Comparison of ENCODE assay signal across 10 mouse cellular contexts in the genomic region with DNA sequence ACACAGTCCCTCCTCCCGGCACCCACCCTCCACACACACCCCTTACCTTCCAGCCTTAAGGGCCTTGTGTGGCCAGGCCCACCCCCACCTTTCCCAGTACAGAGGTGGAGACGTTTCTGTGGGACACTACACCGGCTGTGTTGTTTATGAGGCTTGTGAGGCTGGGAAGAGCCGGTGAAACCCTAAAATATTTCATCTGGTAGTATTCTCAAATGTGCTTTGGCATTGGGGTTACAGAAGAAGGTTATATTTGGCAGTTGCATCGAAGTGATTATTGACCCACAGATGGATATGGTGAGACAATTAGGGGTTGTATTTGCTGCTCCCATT. TPM values are rescaled to one million over a fixed set of nuclear protein-coding genes. Genes with fewer than 3 reads are reported as not detected.
DNase-seq lines count a peak whose midpoint lies in the region; ATAC-seq and TF ChIP-seq lines count a peak whose summit lies in the region.
"Had no signal": no experiment of that assay in that cellular context is flagged by ENCODE, and none has a peak within 500 bp of the region (broad histone marks: within the 10 kb centered on the region; RNA-seq: fewer than 3 reads in every experiment).

No protein-coding gene starts in this region.

- intact Hi-C loops in left cerebral cortex, postnatal 14 days (cut with DNase I): loop anchor here (2.0 kb wide), 1 partner anchor 30 kb away; no protein-coding TSS in a partner anchor

- ATAC-seq in embryonic facial prominence, embryonic 14.5 days (ENCODE audit: low read depth): no peak
- ATAC-seq in intestine, embryonic 15.5 days: no peak

- H3K4me2 ChIP-seq in embryonic facial prominence, embryonic 14.5 days (ENCODE audit: low read depth, low read length): peak overlapping the region; percentile 86
- peak overlapping the region; percentile 80 for H3K4me2 ChIP-seq in intestine, embryonic 15.5 days (replicated peaks)
- peak overlapping the region; percentile 87 for H3K4me2 ChIP-seq in myocyte (ENCODE audit: low read depth)

- H3K9me3 ChIP-seq in embryonic facial prominence, embryonic 14.5 days (ENCODE audit: control insufficient read depth, low read length): no peaks in the 10 kb centered on the region
- H3K9me3 ChIP-seq in intestine, embryonic 15.5 days: no peaks in the 10 kb centered on the region

- H3K36me3 ChIP-seq in liver, adult 2 months (ENCODE audit: control insufficient read depth, insufficient read depth, low read length): no peaks in the 10 kb centered on the region
- no peaks in the 10 kb centered on the region for H3K36me3 ChIP-seq in embryonic facial prominence, embryonic 14.5 days (ENCODE audit: control insufficient read depth, insufficient read depth, low read length)
- H3K36me3 ChIP-seq in intestine, embryonic 15.5 days: no peaks in the 10 kb centered on the region
- no peaks in the 10 kb centered on the region for H3K36me3 ChIP-seq in myocyte (ENCODE audit: control insufficient read depth, insufficient read depth)

- no peak for TF ChIP-seq CTCF in liver, adult 2 months (IDR thresholded peaks at IDR 0.05; ENCODE audit: low read depth, low read length)

- DNase-seq in liver, adult 2 months (ENCODE audit: extremely low read depth, low read depth, low spot score): no peak
- DNase-seq in liver: no peak
- DNase-seq in embryonic facial prominence, embryonic 14.5 days (ENCODE audit: low spot score): no peak
- no peak for DNase-seq in gastrocnemius, postnatal 10 days
- DNase-seq in testis, postnatal 14 days (ENCODE audit: low spot score): no peak
- DNase-seq in left cerebral cortex, postnatal 14 days (ENCODE audit: low spot score in 2 of 2): no peak
- DNase-seq: gastrocnemius, postnatal 25 days had no signal

- 14% methylated on average over 5 of the region's 5 CpGs for WGBS in liver, adult 2 months
- WGBS in embryonic facial prominence, embryonic 14.5 days: 8% methylated on average over 5 of the region's 5 CpGs
- 6% methylated on average over 5 of the region's 5 CpGs for WGBS in intestine, embryonic 15.5 days

- no peaks in the 10 kb centered on the region for H3K27me3 ChIP-seq in liver, adult 2 months (ENCODE audit: control insufficient read depth, insufficient read depth, low read length)
- H3K27me3 ChIP-seq in embryonic facial prominence, embryonic 14.5 days (replicated peaks; ENCODE audit: control insufficient read depth, insufficient read depth, low read length): no peaks in the 10 kb centered on the region
- no peaks in the 10 kb centered on the region for H3K27me3 ChIP-seq in intestine, embryonic 15.5 days (replicated peaks)
- peaks cover 8% of the 10 kb centered on the region for H3K27me3 ChIP-seq in myocyte (ENCODE audit: control insufficient read depth, insufficient read depth, insufficient read length)

- H3K9ac ChIP-seq in liver, adult 2 months (ENCODE audit: low read depth, low read length): peak overlapping the region; percentile 44; the same call in 1 of the 2 replicates
- H3K9ac ChIP-seq in embryonic facial prominence, embryonic 14.5 days (ENCODE audit: low read depth, low read length): peak overlapping the region; percentile 95
- H3K9ac ChIP-seq in intestine, embryonic 15.5 days: peak overlapping the region; percentile 93

- H3K4me1 ChIP-seq in liver, adult 2 months (ENCODE audit: control insufficient read depth, insufficient read depth, low read length): peaks cover 16% of the 10 kb centered on the region
- H3K4me1 ChIP-seq in embryonic facial prominence, embryonic 14.5 days (ENCODE audit: control insufficient read depth, insufficient read depth, low read length): peaks cover 30% of the 10 kb centered on the region
- peaks cover 28% of the 10 kb centered on the region for H3K4me1 ChIP-seq in intestine, embryonic 15.5 days (replicated peaks)

- no peak overlapping the region for H3K27ac ChIP-seq in liver, adult 2 months (replicated peaks; ENCODE audit: insufficient read depth, low read depth, low read length)
- H3K27ac ChIP-seq in embryonic facial prominence, embryonic 14.5 days (replicated peaks; ENCODE audit: low read depth, low read length): no peak overlapping the region; the same call in none of the 2 replicates
- H3K27ac ChIP-seq in intestine, embryonic 15.5 days: peak overlapping the region; percentile 78; the same call in 1 of the 2 replicates

- peaks cover 18% of the 10 kb centered on the region; the same call in 1 of the 2 replicates for H3K79me2 ChIP-seq in liver, adult 2 months (ENCODE audit: control insufficient read depth, insufficient read depth, low read length)
- no peaks in the 10 kb centered on the region for H3K79me2 ChIP-seq in myocyte (ENCODE audit: control insufficient read depth, insufficient read depth)

- no peak for TF ChIP-seq POLR2A in liver, adult 2 months (IDR thresholded peaks at IDR 0.05; ENCODE audit: extremely low read depth, insufficient read depth, low read length)
- TF ChIP-seq POLR2A in myocyte (IDR thresholded peaks at IDR 0.05; ENCODE audit: insufficient read length, low read depth): no peak

- H3K4me3 ChIP-seq in liver, adult 2 months (ENCODE audit: insufficient read depth, low read depth, low read length): no peak overlapping the region
- H3K4me3 ChIP-seq in embryonic facial prominence, embryonic 14.5 days (ENCODE audit: low read depth, low read length): peak overlapping the region; percentile 88
- peak overlapping the region; percentile 90 for H3K4me3 ChIP-seq in intestine, embryonic 15.5 days (replicated peaks)
- H3K4me3 ChIP-seq in myocyte: peak overlapping the region; percentile 28

- H3ac ChIP-seq in myocyte (ENCODE audit: control insufficient read depth, insufficient read length): peak overlapping the region; percentile 82

TF ChIP-seq in myocyte, 11 proteins besides CTCF, POLR2A, EP300 and RAD21:
- TF ChIP-seq E2F4 (IDR thresholded peaks at IDR 0.05; ENCODE audit: insufficient read depth) (no peak), SRF (IDR thresholded peaks at IDR 0.05; ENCODE audit: control insufficient read depth, insufficient read length, low read depth) (no peak), MYOD1 (IDR thresholded peaks at IDR 0.05; ENCODE audit: control insufficient read depth in 1 of 3, insufficient read length in 2 of 3, low read depth in 2 of 3) (no peak), USF1 (IDR thresholded peaks at IDR 0.05; ENCODE audit: low read depth) (no peak)

RNA-seq across cellular contexts. Expression of a gene that starts 1.2 kb away (rescaled TPM):
- 4.5 and 5.0 TPM in 2 replicates for total RNA-seq in liver, adult 2 months (2014; rRNA removed)
- polyA plus RNA-seq in liver, adult 2 months (2012; rRNA removed): 9.4 and 9.6 TPM in 2 replicates
- 10.2 and 10.7 TPM in 2 replicates for polyA plus RNA-seq in embryonic facial prominence, embryonic 14.5 days (2014; fragmentation: Nextera tagmentation; extraction: Ambion mirVana)
- 9.1 and 9.3 TPM in 2 replicates for polyA plus RNA-seq in intestine, embryonic 15.5 days (2015; fragmentation: Nextera tagmentation; extraction: Ambion mirVana)
- 5.3 TPM for polyA plus RNA-seq in myocyte (2012; fragmentation: generic; extraction: Trizol)
- 10 to 100 TPM; 21.7 to 22.4 TPM for total RNA-seq in gastrocnemius, postnatal 10 days (2021)
- total RNA-seq in left cerebral cortex, postnatal 14 days (2021): 100 to 1,000 TPM; 112 to 121 TPM

RNA-seq across cellular contexts. Expression of a gene that starts 46.8 kb away (rescaled TPM):
- total RNA-seq in liver, adult 2 months (2014; rRNA removed): 3.0 and 4.4 TPM in 2 replicates
- 2.3 and 4.0 TPM in 2 replicates for polyA plus RNA-seq in liver, adult 2 months (2012; rRNA removed)
- polyA plus RNA-seq in embryonic facial prominence, embryonic 14.5 days (2014; fragmentation: Nextera tagmentation; extraction: Ambion mirVana): 11.5 and 13.5 TPM in 2 replicates
- 27.3 and 27.6 TPM in 2 replicates for polyA plus RNA-seq in intestine, embryonic 15.5 days (2015; fragmentation: Nextera tagmentation; extraction: Ambion mirVana)
- polyA plus RNA-seq in myocyte (2012; fragmentation: generic; extraction: Trizol): 0.10 TPM
- total RNA-seq in gastrocnemius, postnatal 10 days (2021): 10 to 100 TPM; 15.1 to 18.2 TPM
- total RNA-seq in left cerebral cortex, postnatal 14 days (2021): 10 to 100 TPM; 12.9 to 17.1 TPM

RNA-seq across cellular contexts. Expression of a gene that starts 48.9 kb away (rescaled TPM):
- 0.92 and 1.5 TPM in 2 replicates for total RNA-seq in liver, adult 2 months (2014; rRNA removed)
- polyA plus RNA-seq in liver, adult 2 months (2012; rRNA removed): 1.2 and 1.5 TPM in 2 replicates
- polyA plus RNA-seq in embryonic facial prominence, embryonic 14.5 days (2014; fragmentation: Nextera tagmentation; extraction: Ambion mirVana): 6.1 and 7.9 TPM in 2 replicates
- 3.9 and 4.8 TPM in 2 replicates for polyA plus RNA-seq in intestine, embryonic 15.5 days (2015; fragmentation: Nextera tagmentation; extraction: Ambion mirVana)
- 11.0 TPM for polyA plus RNA-seq in myocyte (2012; fragmentation: generic; extraction: Trizol)
- 10 to 100 TPM in 1 of 2 experiments, 1 to 10 TPM in 1; 9.0 to 11.5 TPM for total RNA-seq in gastrocnemius, postnatal 10 days (2021)
- 10 to 100 TPM; 58.2 to 67.1 TPM for total RNA-seq in left cerebral cortex, postnatal 14 days (2021)

RNA-seq across cellular contexts. Expression of a gene that starts 59.5 kb away (rescaled TPM):
- not detected in 2 replicates for total RNA-seq in liver, adult 2 months (2014; rRNA removed)
- polyA plus RNA-seq in liver, adult 2 months (2012; rRNA removed): not detected in 2 replicates
- not detected in 2 replicates for polyA plus RNA-seq in embryonic facial prominence, embryonic 14.5 days (2014; fragmentation: Nextera tagmentation; extraction: Ambion mirVana)
- polyA plus RNA-seq in intestine, embryonic 15.5 days (2015; fragmentation: Nextera tagmentation; extraction: Ambion mirVana): not detected in 2 replicates
- not detected for polyA plus RNA-seq in myocyte (2012; fragmentation: generic; extraction: Trizol)
- total RNA-seq in gastrocnemius, postnatal 10 days (2021): not detected
- under 1 TPM in 1 of 2 experiments, not detected in 1; 0.21 TPM for total RNA-seq in left cerebral cortex, postnatal 14 days (2021)
- total RNA-seq: gastrocnemius, postnatal 25 days; neutrophil, adult 5-6 weeks had no signal

Comparison
In these comparisons a context has a peak if more than half of its experiments do, and no peak if none do; other contexts are left out.
1. H3K9ac ChIP-seq: peak in every context shown above with its lines; median percentile 95 in embryonic facial prominence, embryonic 14.5 days; 93 in intestine, embryonic 15.5 days; 44 in liver, adult 2 months.